Mouse (Mus musculus) B cell, adult 2 months (primary cell): ENCODE data around the gene Vmn1r32.

Experiments used
- DNase-seq, 2 experiments: peaks; one replicate each; pipeline ENCODE4 v3.0.0; 2022

The Vmn1r32 gene

GRCm38 (mm10) chr6:66559996-66560395 lies at the start of gene Vmn1r32:
Vmn1r32 (minus strand) TSS chr6:66560096.
- DNase-seq = no peak

- peak; percentile 25 to 31 for DNase-seq
Observed at GRCm38 (mm10) chr6:66595804-66596203, 35.9 kb upstream of the Vmn1r32 start.

- no peak for DNase-seq
Observed at GRCm38 (mm10) chr6:66535966-66536365, 23.9 kb downstream of the Vmn1r32 start.

- peak; percentile 97 for DNase-seq
Observed at GRCm38 (mm10) chr6:66535028-66535862, 24.7 kb downstream of the Vmn1r32 start, which contains the start of gene Mad2l1. Mad2l1 (plus strand) TSS chr6:66535390.

- DNase-seq = peak; percentile 9 to 11
Observed at GRCm38 (mm10) chr6:66534366-66534941, 25.4 kb downstream of the Vmn1r32 start.

GRCm38 (mm10) chr6:66533241-66533640 lies 26.7 kb downstream of the Vmn1r32 start:
- DNase-seq = peak; percentile 46 to 56

GRCm38 (mm10) chr6:66528386-66528785 lies 31.5 kb downstream of the Vmn1r32 start:
- DNase-seq = no peak

GRCm38 (mm10) chr6:66516368-66516767 lies 43.5 kb downstream of the Vmn1r32 start:
- no peak for DNase-seq
